Mouse (Mus musculus) spleen, adult 2 months (tissue): Measurements from ENCODE around the gene Pcyt2.

Source experiments
- CTCF ChIP-seq: fragments of 200-500 bp; IDR thresholded peaks from 2 replicates; pipeline ENCODE4 v1.5.1; 2011; ENCODE audit warnings: mild to moderate bottlenecking, inconsistent platforms; ENCODE audit not compliant: insufficient read depth, insufficient read length, insufficient replicate concordance; ENCODE audit errors: extremely low read depth
- POLR2A ChIP-seq: fragments of 200-500 bp; IDR thresholded peaks from 2 replicates; pipeline ENCODE4 v1.6.1; 2011; ENCODE audit warnings: low read depth, low read length, inconsistent platforms

GRCm38 (mm10) chr11:120579316-120580107 is 38.2 kb downstream of the Pcyt2 start:
- TF ChIP-seq POLR2A, result no peak
- peak; percentile 75; the same call in 1 of the 2 replicates for TF ChIP-seq CTCF
